Mouse (Mus musculus): ENCODE measurements around the gene Phactr2.

Phactr2 gene

GRCm38 (mm10) chr10:13323806-13324411, 150.3 kb downstream of the Phactr2 start:
- peak; percentile 90 for DNase-seq

GRCm38 (mm10) chr10:13323139-13323805, 150.9 kb downstream of the Phactr2 start:
- DNase-seq, result peak; percentile 50

GRCm38 (mm10) chr10:13314999-13315398, 159.2 kb downstream of the Phactr2 start:
- DNase-seq, result no peak

- no peak for DNase-seq
Observed at GRCm38 (mm10) chr10:13312576-13312975, 161.6 kb downstream of the Phactr2 start.

GRCm38 (mm10) chr10:13311612-13312011, 162.6 kb downstream of the Phactr2 start:
- no peak for DNase-seq

GRCm38 (mm10) chr10:13310075-13310474, 164.1 kb downstream of the Phactr2 start:
- DNase-seq, result no peak

- no peak for DNase-seq
Observed at GRCm38 (mm10) chr10:13304641-13305241, 169.5 kb downstream of the Phactr2 start.

- no peak for DNase-seq
Observed at GRCm38 (mm10) chr10:13303271-13304265, 170.6 kb downstream of the Phactr2 start.

GRCm38 (mm10) chr10:13300601-13301000, 173.6 kb downstream of the Phactr2 start:
- DNase-seq, result no peak

- DNase-seq, result peak; percentile 32
Observed at GRCm38 (mm10) chr10:13300196-13300595, 174.0 kb downstream of the Phactr2 start.

- no peak for DNase-seq
Observed at GRCm38 (mm10) chr10:13294886-13295285, 179.3 kb downstream of the Phactr2 start.

GRCm38 (mm10) chr10:13292026-13292425, 182.2 kb downstream of the Phactr2 start:
- no peak for DNase-seq

GRCm38 (mm10) chr10:13289252-13289961, 184.8 kb downstream of the Phactr2 start:
- no peak for DNase-seq

GRCm38 (mm10) chr10:13288296-13288695, 185.9 kb downstream of the Phactr2 start:
- no peak for DNase-seq

GRCm38 (mm10) chr10:13283441-13283840, 190.8 kb downstream of the Phactr2 start:
- DNase-seq, result no peak

GRCm38 (mm10) chr10:13280298-13280853, 193.8 kb downstream of the Phactr2 start:
- DNase-seq, result no peak

- no peak for DNase-seq
Observed at GRCm38 (mm10) chr10:13276298-13276697, 197.9 kb downstream of the Phactr2 start.

GRCm38 (mm10) chr10:13275152-13275551, 199.1 kb downstream of the Phactr2 start:
- no peak for DNase-seq

- no peak for DNase-seq
Observed at GRCm38 (mm10) chr10:13274699-13275098, 199.5 kb downstream of the Phactr2 start.

- no peak for DNase-seq
Observed at GRCm38 (mm10) chr10:13273756-13274155, 200.5 kb downstream of the Phactr2 start.

- DNase-seq, result no peak
Observed at GRCm38 (mm10) chr10:13271716-13272115, 202.5 kb downstream of the Phactr2 start.

GRCm38 (mm10) chr10:13271099-13271498, 203.1 kb downstream of the Phactr2 start:
- DNase-seq, result no peak

All from kidney, postnatal 10 days (tissue).